Mouse (Mus musculus): ENCODE results near the gene Klk8.

GRCm38 (mm10) chr7:43799876-43800275, 2.5 kb downstream of the Klk8 start:
- TF ChIP-seq POLR2A (IDR thresholded peaks at IDR 0.05; ENCODE audit: borderline replicate concordance, low read depth, low read length) = no peak
- no peak for TF ChIP-seq CTCF (IDR thresholded peaks at IDR 0.05; ENCODE audit: low read depth, low read length)
